Mouse (Mus musculus) ES-Bruce4 (cell line): ENCODE results near the gene Itgam.

Experiments
- CTCF ChIP-seq: IDR thresholded peaks from one replicate; pipeline ENCODE4 v1.8.1; 2011; ENCODE audit warnings: low read depth, low read length
- EP300 ChIP-seq: IDR thresholded peaks from 2 replicates; pipeline ENCODE4 v1.6.1; 2011; ENCODE audit warnings: low read depth, low read length; ENCODE audit not compliant: insufficient read depth
- POLR2A ChIP-seq: IDR thresholded peaks from one replicate; pipeline ENCODE4 v1.8.1; 2011; ENCODE audit warnings: low read length; ENCODE audit not compliant: insufficient read depth

- TF ChIP-seq EP300 (no peak), CTCF (no peak), POLR2A (no peak)
These were observed 26.7 kb downstream of the Itgam start for GRCm38 (mm10) chr7:128089141-128089540.
